Mouse (Mus musculus) CH12.LX (cell line): ENCODE data around the gene Apba1. TPM values are rescaled to one million over a fixed set of nuclear protein-coding genes. Genes with fewer than 3 reads are reported as not detected.

Experiments
- DNase-seq: peaks from one replicate; pipeline ENCODE4 v3.0.0-alpha.2; 2013; ENCODE audit errors: extremely low read depth
- H3K27ac ChIP-seq: 2 replicates; pipeline ENCODE4 v1.5.1; 2012; ENCODE audit warnings: low read depth, mild to moderate bottlenecking, control low read depth, moderate library complexity; ENCODE audit not compliant: insufficient read depth
- H3K27me3 ChIP-seq: replicated peaks from 2 replicates; pipeline ENCODE3; 2012; ENCODE audit warnings: inconsistent platforms
- H3K36me3 ChIP-seq, 2 experiments: replicated peaks in 1 of 2; 2 replicates each; pipeline versions ENCODE3 to v1.6.1; 2012; ENCODE audit warnings: inconsistent platforms in 1 of 2, low read length in 1 of 2, mild to moderate bottlenecking in 1 of 2, mixed read lengths in 1 of 2, moderate library complexity in 1 of 2; ENCODE audit not compliant: control insufficient read depth in 1 of 2, insufficient read depth in 1 of 2
- H3K4me1 ChIP-seq, 2 experiments: 2 replicates each; pipeline ENCODE4 v1.6.1; 2012; ENCODE audit warnings: inconsistent platforms in 1 of 2, moderate library complexity in 1 of 2; ENCODE audit not compliant: insufficient read depth in 2 of 2, control insufficient read depth in 1 of 2
- H3K4me2 ChIP-seq: 2 replicates; pipeline ENCODE4 v1.6.1; 2012; ENCODE audit warnings: low read depth, mild to moderate bottlenecking, control low read depth; ENCODE audit not compliant: poor library complexity, insufficient read depth, severe bottlenecking
- H3K4me3 ChIP-seq, 3 experiments: fragments of 150-350 bp in 1 of 3; sonication (generic) in 1 of 3; replicated peaks in 1 of 3; 2 replicates each; pipeline versions ENCODE3 to v1.5.1; 2011 to 2012; ENCODE audit warnings: low read depth in 2 of 3, low read length in 2 of 3, mild to moderate bottlenecking in 2 of 3, moderate library complexity in 2 of 3, control low read depth in 1 of 3, improper control_type of control experiment in 1 of 3, inconsistent platforms in 1 of 3, mixed read lengths in 1 of 3; ENCODE audit not compliant: poor library complexity in 1 of 3
- H3K79me2 ChIP-seq: replicated peaks from 2 replicates; pipeline ENCODE4 v1.6.1; 2012; ENCODE audit warnings: mild to moderate bottlenecking, moderate library complexity; ENCODE audit not compliant: control insufficient read depth, poor library complexity, insufficient read depth, severe bottlenecking; ENCODE audit errors: extremely low read depth
- H3K9ac ChIP-seq: 2 replicates; pipeline ENCODE4 v1.6.1; 2012; ENCODE audit warnings: low read depth, mild to moderate bottlenecking, control low read depth, moderate library complexity; ENCODE audit not compliant: insufficient read depth
- H3K9me3 ChIP-seq: replicated peaks from 2 replicates; pipeline ENCODE3; 2012; ENCODE audit warnings: low read length, inconsistent platforms, mixed read lengths
- BHLHE40 ChIP-seq: IDR thresholded peaks from 2 replicates; pipeline ENCODE4 v1.6.1; 2011; ENCODE audit warnings: mild to moderate bottlenecking, low read depth, low read length, improper control_type of control experiment
- CHD1 ChIP-seq: IDR thresholded peaks from 2 replicates; pipeline ENCODE4 v1.6.1; 2012; ENCODE audit warnings: low read depth, low read length, improper control_type of control experiment, inconsistent platforms
- CHD2 ChIP-seq: IDR thresholded peaks from 2 replicates; pipeline ENCODE4 v1.6.1; 2011; ENCODE audit warnings: low read length, improper control_type of control experiment
- CTCF ChIP-seq, 2 experiments: IDR thresholded peaks in 1 of 2; conservative IDR thresholded peaks in 1 of 2; 2 replicates each; pipeline ENCODE4 v1.5.1; 2011 to 2012; ENCODE audit warnings: low read depth in 2 of 2, low read length in 2 of 2, improper control_type of control experiment in 1 of 2, inconsistent platforms in 1 of 2, mild to moderate bottlenecking in 1 of 2, moderate library complexity in 1 of 2
- E2F4 ChIP-seq: IDR thresholded peaks from 2 replicates; pipeline ENCODE4 v1.6.1; 2011; ENCODE audit warnings: low read depth, low read length, improper control_type of control experiment; ENCODE audit not compliant: insufficient replicate concordance
- ETS1 ChIP-seq: conservative IDR thresholded peaks from 2 replicates; pipeline ENCODE4 v1.6.1; 2012; ENCODE audit warnings: low read depth, mild to moderate bottlenecking, inconsistent platforms, low read length, improper control_type of control experiment, moderate library complexity
- GABPA ChIP-seq: IDR thresholded peaks from 2 replicates; pipeline ENCODE4 v1.6.1; 2012; ENCODE audit warnings: low read depth, low read length, improper control_type of control experiment, inconsistent platforms; ENCODE audit not compliant: insufficient replicate concordance
- IRF4 ChIP-seq: IDR thresholded peaks from 2 replicates; pipeline ENCODE4 v1.6.1; 2014; ENCODE audit warnings: low read depth, mild to moderate bottlenecking, inconsistent platforms, low read length, improper control_type of control experiment
- JUND ChIP-seq: conservative IDR thresholded peaks from 2 replicates; pipeline ENCODE4 v1.6.1; 2011; ENCODE audit warnings: low read depth, low read length, improper control_type of control experiment
- KAT2A ChIP-seq: IDR thresholded peaks from 2 replicates; pipeline ENCODE4 v1.6.1; 2012; ENCODE audit warnings: low read length, improper control_type of control experiment, inconsistent platforms; ENCODE audit not compliant: insufficient replicate concordance
- MAFK ChIP-seq: IDR thresholded peaks from 2 replicates; pipeline ENCODE4 v1.6.1; 2011; ENCODE audit warnings: low read length, improper control_type of control experiment; ENCODE audit not compliant: insufficient replicate concordance
- MAX ChIP-seq: IDR thresholded peaks from 2 replicates; pipeline ENCODE4 v1.6.1; 2011; ENCODE audit warnings: low read length, improper control_type of control experiment
- MXI1 ChIP-seq: IDR thresholded peaks from 2 replicates; pipeline ENCODE4 v1.6.1; 2011; ENCODE audit warnings: mild to moderate bottlenecking, low read depth, low read length, improper control_type of control experiment
- MYC ChIP-seq: IDR thresholded peaks from 2 replicates; pipeline ENCODE4 v1.6.1; 2011; ENCODE audit warnings: low read depth, mild to moderate bottlenecking, improper control_type of control experiment, low read length
- NELFE ChIP-seq: IDR thresholded peaks from 2 replicates; pipeline ENCODE4 v1.6.1; 2011; ENCODE audit warnings: low read depth, low read length, improper control_type of control experiment
- NRF1 ChIP-seq: IDR thresholded peaks from 2 replicates; pipeline ENCODE4 v1.6.1; 2014; ENCODE audit warnings: low read depth, mild to moderate bottlenecking, inconsistent platforms, low read length, improper control_type of control experiment, moderate library complexity
- PAX5 ChIP-seq: IDR thresholded peaks from 2 replicates; pipeline ENCODE4 v1.6.1; 2012; ENCODE audit warnings: low read length, inconsistent platforms, mixed read lengths
- POLR2AphosphoS2 ChIP-seq: IDR thresholded peaks from 2 replicates; pipeline ENCODE4 v1.6.1; 2011; ENCODE audit warnings: low read depth, low read length, improper control_type of control experiment
- RAD21 ChIP-seq: IDR thresholded peaks from 2 replicates; pipeline ENCODE4 v1.6.1; 2011; ENCODE audit warnings: low read depth, mild to moderate bottlenecking, low read length, improper control_type of control experiment, moderate library complexity
- SMC3 ChIP-seq: IDR thresholded peaks from 2 replicates; pipeline ENCODE4 v1.6.1; 2011; ENCODE audit warnings: low read depth, low read length, improper control_type of control experiment
- TCF12 ChIP-seq: IDR thresholded peaks from 2 replicates; pipeline ENCODE4 v1.6.1; 2014; ENCODE audit warnings: low read depth, mild to moderate bottlenecking, inconsistent platforms, low read length, improper control_type of control experiment
- UBTF ChIP-seq: IDR thresholded peaks from 2 replicates; pipeline ENCODE4 v1.6.1; 2012; ENCODE audit warnings: low read depth, mild to moderate bottlenecking, inconsistent platforms, low read length, improper control_type of control experiment, moderate library complexity
- USF1 ChIP-seq: IDR thresholded peaks from 2 replicates; pipeline ENCODE4 v1.6.1; 2014; ENCODE audit warnings: low read depth, mild to moderate bottlenecking, inconsistent platforms, low read length, improper control_type of control experiment
- USF2 ChIP-seq: conservative IDR thresholded peaks from 2 replicates; pipeline ENCODE4 v1.6.1; 2011; ENCODE audit warnings: low read depth, low read length, improper control_type of control experiment
- ZC3H11A ChIP-seq: IDR thresholded peaks from 2 replicates; pipeline ENCODE4 v1.6.1; 2012; ENCODE audit warnings: low read depth, mild to moderate bottlenecking, inconsistent platforms, low read length, improper control_type of control experiment
- ZKSCAN1 ChIP-seq: IDR thresholded peaks from 2 replicates; pipeline ENCODE4 v1.6.1; 2012; ENCODE audit warnings: low read depth, inconsistent platforms, low read length, improper control_type of control experiment, borderline replicate concordance
- dilution Hi-C: fragments of 300-500 bp; cut with MboI; formaldehyde crosslinking; loops from 2 replicates; pipeline ENCODE4 v1.14.3; 2020; ENCODE audit warnings: low sequenced_read_pairs; ENCODE audit not compliant: extremely low pct_unique_long_range_greater_than_20kb, extremely low pct_ligation_motif_present
- in situ Hi-C: fragments of 300-500 bp; cut with MboI; formaldehyde crosslinking; loops from 3 replicates; pipeline ENCODE4 v1.14.3; 2019; ENCODE audit warnings: low sequenced_read_pairs, low pct_ligation_motif_present, low pct_unique_long_range_greater_than_20kb, mixed read lengths
- polyA plus RNA-seq: library from polyadenylated mRNA; unstranded; fragments of >175 nt; gene quantifications from 2 replicates; pipeline ENCODE4 v1.2.1, GENCODE M21; 2012; ENCODE audit warnings: low read depth; ENCODE audit not compliant: insufficient read length
- total RNA-seq, 2 experiments: library from RNA; depleted of rRNA; stranded (reverse); fragments of 300-350 nt in 1 of 2; fragments of >200 nt in 1 of 2; gene quantifications; 2 replicates each; pipeline ENCODE4 v1.2.3; 2012 to 2014

Gene Apba1
- total and polyA plus RNA-seq, 3 experiments = 0.08 to 0.24 (median 0.09) TPM

- DNase-seq = no peak
- no peak overlapping the region for H3K4me2 ChIP-seq
- TF ChIP-seq ETS1 (no peak), UBTF (no peak), GABPA (no peak), NRF1 (no peak), ZKSCAN1 (no peak), USF2 (no peak), RAD21 (no peak), CTCF (conservative IDR thresholded peaks at IDR 0.05 in 1 of 2, IDR thresholded peaks at IDR 0.05 in 1 of 2; ENCODE audit: low read depth in 2 of 2, low read length in 2 of 2) (no peak), ZC3H11A (no peak), NELFE (no peak), E2F4 (no peak), IRF4 (no peak), CHD2 (no peak), BHLHE40 (no peak), MAFK (no peak), TCF12 (no peak)
- TF ChIP-seq, all 38 proteins: peak for 0
- in situ Hi-C loops = no loop called here
- no peak overlapping the region for H3K27ac ChIP-seq
- no peaks in the 10 kb centered on the region for H3K36me3 ChIP-seq
- dilution Hi-C loops = no loop called here
- no peak overlapping the region for H3K9ac ChIP-seq
- no peaks in the 10 kb centered on the region for H3K4me1 ChIP-seq
- no peaks in the 10 kb centered on the region for H3K27me3 ChIP-seq
- H3K4me3 ChIP-seq = no peak overlapping the region
- no peaks in the 10 kb centered on the region for H3K79me2 ChIP-seq
- H3K9me3 ChIP-seq = no peaks in the 10 kb centered on the region
These were observed 67.6 kb downstream of the Apba1 start for GRCm38 (mm10) chr19:23826251-23826650.

GRCm38 (mm10) chr19:23830761-23831160 lies 72.1 kb downstream of the Apba1 start:
- H3K9me3 ChIP-seq = no peaks in the 10 kb centered on the region
- no peak for DNase-seq
- H3K4me3 ChIP-seq = no peak overlapping the region
- H3K9ac ChIP-seq = no peak overlapping the region
- H3K79me2 ChIP-seq = no peaks in the 10 kb centered on the region
- in situ Hi-C loops = no loop called here
- no peaks in the 10 kb centered on the region for H3K36me3 ChIP-seq
- H3K27me3 ChIP-seq = no peaks in the 10 kb centered on the region
- no peak for TF ChIP-seq TCF12
- TF ChIP-seq ZC3H11A = no peak
- TF ChIP-seq KAT2A = no peak
- TF ChIP-seq UBTF = no peak
- TF ChIP-seq NRF1 = no peak
- no peak for TF ChIP-seq SMC3
- TF ChIP-seq MYC = no peak
- no peak for TF ChIP-seq CHD1
- no peak for TF ChIP-seq MAX
- TF ChIP-seq E2F4 = no peak
- no peak for TF ChIP-seq PAX5
- no peak for TF ChIP-seq JUND
- TF ChIP-seq MXI1 = no peak
- TF ChIP-seq CTCF (conservative IDR thresholded peaks at IDR 0.05 in 1 of 2, IDR thresholded peaks at IDR 0.05 in 1 of 2; ENCODE audit: low read depth in 2 of 2, low read length in 2 of 2) = no peak
- no peak for TF ChIP-seq USF1
- TF ChIP-seq POLR2AphosphoS2 = no peak
- no peak for TF ChIP-seq RAD21
- H3K4me1 ChIP-seq = no peaks in the 10 kb centered on the region
- no peak overlapping the region for H3K27ac ChIP-seq
- H3K4me2 ChIP-seq = no peak overlapping the region
- dilution Hi-C loops = no loop called here
